Mouse (Mus musculus): ENCODE data around the gene Kcnd1.
"Not testable (repeated sequence)": the region's sequence is repeated elsewhere in the genome, so short reads cannot be mapped to it uniquely, and the experiment has no call there.

Kcnd1 gene

DNA sequence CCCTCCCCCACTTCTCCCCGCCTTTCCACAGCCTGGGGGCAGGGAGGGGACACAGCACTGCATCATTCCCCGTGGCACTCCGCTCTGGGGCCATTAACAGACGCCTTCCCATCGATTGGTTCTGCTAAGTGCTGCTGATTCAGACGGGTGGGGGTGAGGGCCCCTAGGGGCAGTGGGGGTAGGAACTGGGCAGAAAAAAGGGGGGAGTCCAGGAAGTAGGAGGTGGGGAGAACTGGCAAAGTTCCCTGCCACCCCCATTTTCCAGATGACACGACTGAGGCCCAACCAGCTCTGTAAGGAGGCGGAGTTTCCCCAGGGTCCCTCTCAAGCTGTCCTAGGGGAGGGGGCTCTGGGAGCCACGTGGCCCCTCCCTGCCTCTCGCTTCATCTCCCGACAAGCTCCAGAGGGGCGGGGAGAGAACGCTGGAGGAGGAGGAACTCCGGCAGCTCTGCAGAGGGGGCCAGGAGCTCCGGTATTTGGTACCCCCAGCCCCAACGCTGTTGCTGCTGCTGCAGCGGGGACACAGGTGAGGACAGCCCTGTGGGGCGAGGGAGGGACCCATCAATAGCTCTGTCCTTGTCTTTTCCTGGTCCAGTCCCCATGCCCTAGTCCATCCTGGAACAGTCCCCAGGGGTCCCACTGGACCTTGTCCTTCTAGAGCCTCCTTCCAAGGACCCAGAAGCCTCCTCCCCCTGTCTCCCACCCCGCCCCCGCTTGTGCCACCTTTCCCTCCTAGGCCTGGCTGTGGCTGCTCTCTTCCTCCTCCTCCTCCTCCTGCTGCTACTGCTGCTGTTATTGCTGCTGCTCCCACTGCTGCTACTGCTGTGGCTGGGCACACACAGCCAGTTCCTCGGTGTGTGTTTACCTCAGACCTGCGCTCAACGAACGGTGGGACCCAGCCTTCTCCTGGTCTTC, at the start of gene Kcnd1:
TSS of gene Kcnd1 (plus strand) at position 425 of the 915 bp plus-strand sequence.
- peak; percentile 19 for DNase-seq (ENCODE audit: low spot score)

DNA sequence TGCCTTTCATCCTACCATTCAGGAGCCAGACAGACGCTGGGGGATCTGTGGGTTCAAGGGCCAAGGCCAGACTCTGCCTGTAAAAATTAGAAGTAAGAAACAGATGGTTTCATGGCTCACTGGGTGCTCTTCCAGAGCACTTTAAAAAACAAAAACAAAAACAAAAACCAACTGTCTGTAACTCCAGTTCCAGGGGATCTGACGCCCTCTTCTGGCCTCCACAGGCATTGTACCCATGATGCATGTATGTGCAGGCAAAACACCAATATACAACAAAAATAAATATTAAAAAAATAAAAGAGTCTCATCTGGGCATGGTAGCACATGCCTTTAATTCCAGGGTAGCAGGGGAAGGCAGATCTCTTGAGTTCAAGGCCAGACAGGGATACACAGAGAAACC, 49.3 kb upstream of the Kcnd1 start:
- DNase-seq (ENCODE audit: low spot score) = no peak

DNA sequence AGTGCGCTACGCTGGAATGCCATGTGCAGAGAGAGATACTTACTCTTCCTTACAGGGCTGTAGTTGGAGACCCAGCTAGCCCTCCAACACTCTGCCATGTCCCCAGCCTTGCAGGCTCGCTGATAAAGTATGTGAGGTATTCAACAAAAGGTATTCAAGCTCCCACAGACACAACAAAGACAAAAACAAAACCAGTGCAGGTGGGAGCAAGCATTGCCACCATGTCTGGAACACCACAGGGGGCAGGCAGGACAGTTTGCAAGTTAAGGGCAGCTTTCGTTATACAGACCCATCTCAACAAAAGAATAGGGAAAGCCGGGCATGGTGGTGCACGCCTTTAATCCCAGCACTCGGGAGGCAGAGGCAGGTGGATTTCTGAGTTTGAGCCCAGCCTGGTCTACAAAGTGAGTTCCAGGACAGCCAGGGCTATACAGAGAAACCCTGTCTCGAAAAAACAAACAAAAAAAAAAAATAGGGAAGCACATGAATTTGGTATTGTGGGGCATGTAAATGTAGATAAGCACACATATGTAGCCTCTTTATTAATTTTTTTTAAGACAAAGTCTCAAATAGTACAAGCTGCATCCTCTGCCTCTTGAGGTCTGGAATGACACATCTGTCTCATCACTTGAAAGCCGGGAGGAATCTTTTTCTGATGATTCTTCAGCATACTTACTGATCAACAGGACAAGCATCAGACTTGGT, 46.4 kb upstream of the Kcnd1 start:
- no peak for DNase-seq (ENCODE audit: low spot score)

DNA sequence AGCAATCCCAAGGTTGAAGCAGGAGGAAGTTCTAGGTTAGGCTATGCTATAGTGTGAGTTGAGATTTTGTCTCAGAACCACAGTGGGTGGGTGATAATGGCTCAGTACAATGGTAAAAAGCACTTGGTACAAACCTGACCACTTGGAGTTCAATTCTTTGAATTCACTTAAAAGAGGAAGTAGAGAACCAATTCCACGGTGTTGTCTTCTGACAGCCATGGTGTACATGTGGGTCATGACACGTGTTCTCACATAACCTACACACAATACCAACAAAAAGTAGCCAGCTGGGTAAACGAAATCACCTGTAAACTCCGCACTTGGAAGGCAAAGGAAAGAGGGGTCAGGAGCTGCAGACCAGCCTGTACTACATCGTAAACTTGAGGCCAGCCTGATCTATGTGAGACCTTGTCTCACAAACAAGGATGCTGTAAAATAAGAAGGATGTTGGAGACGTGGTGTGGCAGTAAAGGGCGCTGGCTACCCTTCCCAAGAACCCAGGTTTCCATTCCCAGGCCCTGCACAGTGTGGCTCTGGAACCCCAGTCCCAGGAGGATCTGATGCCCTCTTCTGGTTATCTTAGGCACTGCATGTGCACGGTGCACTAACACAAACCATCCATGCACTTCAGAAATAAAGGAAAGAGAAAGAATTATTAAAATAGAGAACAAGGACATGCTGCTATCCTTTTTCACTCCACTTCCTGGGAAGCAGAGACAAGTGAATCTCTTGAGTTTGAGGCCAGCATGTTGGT, 45.6 kb upstream of the Kcnd1 start:
- peak; percentile 73 for DNase-seq (ENCODE audit: low spot score)

DNA sequence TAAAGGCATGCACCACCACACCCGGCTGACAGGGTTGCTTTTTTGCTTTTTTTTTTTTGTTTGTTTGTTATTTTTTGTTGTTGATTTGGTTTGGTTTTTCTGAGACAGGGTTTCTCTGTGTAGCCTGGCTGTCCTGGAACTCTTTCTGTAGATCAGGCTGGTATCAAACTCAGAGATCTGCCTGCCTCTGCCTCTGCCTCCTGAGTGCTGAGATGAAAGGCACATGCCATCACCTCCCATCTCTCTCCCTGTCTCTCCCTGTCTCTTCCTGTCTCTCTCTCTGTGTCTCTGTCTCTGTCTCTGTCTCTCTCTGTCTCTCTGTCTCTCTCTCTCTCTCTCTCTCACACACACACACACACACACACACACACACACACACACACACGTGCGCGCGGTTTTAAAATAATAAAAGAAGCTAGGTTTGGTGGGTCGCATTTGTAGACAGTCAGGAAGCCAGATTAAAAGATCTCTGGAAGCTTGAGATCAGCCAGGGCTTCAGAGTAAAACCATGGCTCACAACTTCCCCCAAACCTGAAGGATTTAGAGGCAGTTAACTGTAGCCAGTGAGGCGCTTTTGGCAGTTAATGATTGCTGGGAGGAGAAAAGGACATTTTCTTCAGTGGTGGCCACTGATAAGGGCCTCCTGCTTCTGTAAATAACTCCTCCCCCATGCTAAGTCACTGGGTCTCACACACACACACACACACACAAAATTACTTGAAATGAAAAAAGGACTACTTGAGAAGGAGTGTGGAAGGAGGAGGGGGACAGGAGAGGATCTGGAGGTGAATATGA, 43.4 kb upstream of the Kcnd1 start:
- no peak for DNase-seq (ENCODE audit: low spot score)

DNA sequence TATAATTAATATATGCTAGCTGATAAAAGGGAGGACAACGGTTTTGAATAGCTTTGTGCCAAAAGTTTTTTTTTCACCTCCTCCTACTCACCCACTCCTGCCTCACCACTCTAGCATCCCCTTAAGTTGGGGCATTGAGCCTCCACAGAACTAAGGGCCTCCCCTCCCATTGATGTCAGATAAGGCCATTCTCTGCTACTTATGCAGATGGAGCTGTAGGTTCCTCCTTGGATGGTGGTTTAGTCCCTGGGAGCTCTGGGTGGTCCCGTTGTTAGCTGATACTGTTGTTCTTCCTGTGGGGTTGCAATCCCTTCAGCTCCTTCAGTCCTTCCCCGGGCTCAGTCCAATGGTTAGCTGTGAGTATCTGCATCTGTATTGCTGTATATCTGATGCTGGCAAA, 42.8 kb upstream of the Kcnd1 start:
- DNase-seq (ENCODE audit: low spot score) = no peak

DNA sequence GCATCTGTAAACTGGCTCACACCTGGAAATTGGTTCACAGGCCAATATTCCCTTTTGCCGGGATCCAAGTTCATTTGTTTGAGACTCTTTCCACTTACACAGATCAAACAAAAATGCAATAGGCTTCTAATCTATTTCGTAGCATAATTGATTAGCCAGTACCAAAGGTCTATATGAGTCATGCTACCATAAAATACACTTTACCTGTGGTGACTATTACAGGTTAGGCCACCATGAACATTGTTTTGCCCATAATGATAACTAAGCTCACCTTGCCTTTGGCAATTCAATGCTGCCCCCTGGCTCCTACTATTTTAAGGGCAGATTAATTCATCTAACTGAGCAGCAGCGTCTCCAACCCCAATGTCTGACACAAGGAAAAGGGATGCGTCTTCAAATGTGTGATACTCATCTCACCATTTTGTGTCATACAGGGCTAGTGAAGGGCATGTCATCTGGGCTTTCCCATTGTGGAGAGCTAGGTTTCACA, 39.4 kb upstream of the Kcnd1 start:
- no peak for DNase-seq (ENCODE audit: low spot score)

DNA sequence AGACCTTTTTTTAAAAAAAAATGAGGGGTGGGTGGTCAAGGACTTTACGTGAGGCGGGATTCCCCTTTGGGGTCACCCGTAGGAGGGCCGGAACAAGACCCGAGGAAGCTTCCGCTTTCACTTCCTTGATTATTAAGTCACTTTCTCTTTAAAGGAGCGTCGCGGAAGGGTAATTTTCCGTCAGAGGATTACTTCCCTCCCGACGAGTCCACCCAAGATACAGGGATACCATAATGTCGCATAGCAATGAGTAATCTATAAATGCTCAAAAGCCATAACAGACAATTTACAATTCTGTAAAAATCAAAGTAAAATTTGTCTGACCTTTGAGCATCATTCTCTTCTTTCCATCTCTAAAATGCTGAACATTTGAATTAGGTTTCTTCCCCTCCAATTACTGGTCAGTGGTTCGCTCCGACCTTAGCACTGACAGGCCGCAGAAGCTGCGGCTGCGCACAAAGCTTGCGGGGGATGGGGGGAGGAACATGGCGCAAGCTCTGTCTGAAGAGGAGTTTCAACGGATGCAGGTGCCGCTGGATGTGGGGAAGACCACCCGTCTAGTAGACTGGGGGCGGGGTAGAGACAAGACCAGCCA, 32.5 kb upstream of the Kcnd1 start, which contains the start of gene Gripap1:
TSS of gene Gripap1 (plus strand) at position 224 of the 595 bp plus-strand sequence.
- peak; percentile 87 for DNase-seq (ENCODE audit: low spot score)

DNA sequence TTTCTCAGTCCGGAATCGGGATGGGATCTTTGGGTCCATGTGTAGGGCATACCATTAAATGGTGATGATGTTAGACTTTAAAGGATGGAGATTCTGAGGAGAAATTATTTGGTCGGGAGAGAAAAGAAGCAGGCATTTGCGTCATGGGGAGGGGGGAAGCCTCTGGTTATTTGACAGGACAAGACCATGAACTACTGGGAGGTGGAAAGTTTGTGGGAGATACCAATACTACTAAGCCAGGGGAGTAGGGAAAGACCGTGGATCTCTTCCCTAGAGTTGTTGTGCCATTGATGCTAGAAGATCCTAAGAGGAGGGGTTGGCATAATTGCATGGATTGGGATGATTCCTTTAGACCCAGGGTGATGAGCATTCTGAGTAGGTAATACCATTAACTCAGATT, 31.8 kb upstream of the Kcnd1 start:
- DNase-seq (ENCODE audit: low spot score) = peak; percentile 1

DNA sequence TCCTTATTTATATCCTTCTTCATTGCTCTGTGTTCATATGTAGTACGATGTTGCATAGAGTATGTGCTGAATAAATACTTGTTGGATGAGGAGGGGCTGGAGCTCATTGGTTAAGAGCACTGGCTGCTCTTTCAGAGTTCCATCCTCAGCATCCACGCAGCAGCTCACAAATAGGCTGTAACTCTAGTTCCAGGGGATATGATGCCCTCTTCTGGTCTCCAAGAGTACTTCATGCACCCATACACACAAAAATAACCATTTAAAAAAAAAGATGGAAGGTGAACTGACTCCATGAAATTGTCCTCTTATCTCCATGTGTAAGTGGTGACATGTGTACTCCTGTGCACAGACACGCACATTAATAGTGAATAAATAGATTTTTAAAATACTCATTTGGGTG, 28.7 kb upstream of the Kcnd1 start:
- DNase-seq (ENCODE audit: low spot score) = peak; percentile 41

DNA sequence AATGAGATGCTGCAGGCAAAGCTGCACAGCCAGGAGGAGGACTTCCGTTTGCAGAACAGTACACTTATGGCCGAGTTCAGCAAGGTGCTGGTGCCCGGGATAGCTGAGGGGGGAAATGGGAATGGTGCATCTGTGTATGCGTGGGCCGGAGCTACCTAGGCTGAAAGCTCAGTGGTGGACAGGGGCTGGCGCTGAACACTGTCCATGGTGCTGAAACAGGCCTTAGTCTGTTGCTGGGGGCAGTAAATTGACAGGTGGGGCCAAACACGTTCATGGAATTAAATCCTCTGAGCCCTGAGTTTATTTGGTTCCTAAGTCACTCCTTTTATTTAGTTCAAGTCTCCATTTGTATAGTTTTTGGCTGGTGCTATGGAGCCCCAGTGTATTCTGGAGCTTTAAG, 27.1 kb upstream of the Kcnd1 start:
- peak; percentile 58 for DNase-seq (ENCODE audit: low spot score)

DNA sequence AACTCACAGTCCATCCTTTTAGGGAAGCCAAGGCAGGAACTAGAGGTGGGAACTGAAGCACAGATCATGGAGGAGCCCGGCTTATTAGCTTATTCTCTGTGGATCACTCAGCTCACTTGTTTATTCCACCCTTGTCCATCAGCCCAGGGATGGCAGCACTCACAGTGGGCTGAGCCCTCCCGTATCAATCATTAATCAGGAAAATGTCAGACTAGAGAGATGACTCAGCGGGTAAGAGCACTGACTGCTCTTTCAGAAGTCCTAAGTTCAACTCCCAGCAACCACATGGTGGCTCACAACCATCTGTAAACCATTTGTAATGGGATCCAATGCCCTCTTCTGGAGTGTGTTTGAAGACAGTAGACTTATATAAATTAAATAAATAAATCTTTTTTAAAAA, 24.8 kb upstream of the Kcnd1 start:
- no peak for DNase-seq (ENCODE audit: low spot score)

DNA sequence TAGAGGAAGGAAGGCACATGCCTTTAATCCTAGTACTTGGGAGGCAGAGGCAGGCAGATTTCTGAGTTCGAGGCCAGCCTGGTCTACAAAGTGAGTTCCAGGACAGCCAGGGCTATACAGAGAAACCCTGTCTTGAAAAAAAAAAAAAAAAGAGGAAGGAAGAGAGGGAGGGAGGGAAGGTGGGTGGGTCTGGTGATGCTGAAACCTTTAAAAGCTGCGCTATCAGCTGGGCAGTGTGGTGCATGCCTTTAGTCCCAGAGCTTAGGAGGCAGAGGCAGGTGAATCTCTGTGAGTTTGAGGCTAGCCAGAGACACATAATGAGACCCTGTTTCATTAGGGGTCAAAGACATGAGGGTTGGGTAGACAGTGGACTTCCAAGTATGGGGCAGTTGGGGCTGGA, 19.9 kb upstream of the Kcnd1 start:
- not testable (repeated sequence) for DNase-seq (ENCODE audit: low spot score)

DNA sequence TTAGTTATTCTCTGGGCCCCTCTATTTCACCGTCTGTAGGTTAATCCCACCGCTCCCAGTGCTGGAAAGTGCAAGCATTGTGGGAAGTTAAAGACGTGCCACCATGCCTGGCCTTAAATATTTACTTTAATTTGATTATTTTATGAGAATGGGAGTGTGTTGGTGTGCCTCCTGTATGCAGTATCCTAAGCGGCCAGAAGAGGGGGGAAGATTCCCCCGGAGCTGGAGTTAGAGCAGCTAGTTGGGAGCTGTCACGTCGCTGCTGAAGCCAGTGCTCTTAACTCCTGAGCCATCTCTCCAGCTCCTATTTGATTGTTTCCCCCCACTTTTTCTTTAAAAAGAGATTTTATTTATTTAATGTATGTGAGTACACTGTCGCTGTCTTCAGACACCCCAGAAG, 7.1 kb upstream of the Kcnd1 start:
- DNase-seq (ENCODE audit: low spot score) = peak; percentile 18

DNA sequence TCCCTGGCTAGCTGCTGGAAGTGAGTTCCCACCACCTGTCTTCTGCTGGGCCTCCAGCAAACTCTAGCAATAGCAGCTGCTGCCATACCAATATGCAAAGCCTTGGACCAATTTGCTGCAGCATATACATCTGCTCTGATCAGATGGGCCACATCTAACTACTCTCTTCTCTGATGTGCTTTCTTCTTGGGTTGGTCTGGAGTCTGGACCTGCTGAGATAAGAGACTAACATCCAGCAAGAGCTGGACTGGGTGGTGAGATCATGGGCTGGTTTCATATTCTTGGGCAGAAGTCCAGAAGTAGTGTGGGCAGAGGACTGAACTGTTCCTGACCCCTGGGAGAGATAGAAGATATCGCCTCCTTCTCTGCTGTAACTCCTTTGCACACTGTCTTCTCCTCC, 15.1 kb downstream of the Kcnd1 start:
- no peak for DNase-seq (ENCODE audit: low spot score)

DNA sequence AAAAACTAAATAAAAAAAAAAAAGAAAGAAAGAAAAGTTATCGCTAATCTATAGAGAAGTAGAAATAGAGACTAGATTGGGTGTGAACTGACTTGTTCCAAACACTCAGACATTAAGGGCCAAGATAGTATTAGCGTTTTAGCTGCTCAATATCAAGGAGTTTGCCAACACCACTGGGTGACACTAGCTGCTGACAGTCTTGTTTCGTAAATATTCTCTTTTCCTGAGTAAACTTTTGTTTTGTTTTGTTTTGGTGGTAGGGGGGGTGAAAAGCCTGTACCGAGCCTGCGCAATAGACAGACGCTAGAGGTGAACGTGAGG, 18.7 kb downstream of the Kcnd1 start:
- no peak for DNase-seq (ENCODE audit: low spot score)

DNA sequence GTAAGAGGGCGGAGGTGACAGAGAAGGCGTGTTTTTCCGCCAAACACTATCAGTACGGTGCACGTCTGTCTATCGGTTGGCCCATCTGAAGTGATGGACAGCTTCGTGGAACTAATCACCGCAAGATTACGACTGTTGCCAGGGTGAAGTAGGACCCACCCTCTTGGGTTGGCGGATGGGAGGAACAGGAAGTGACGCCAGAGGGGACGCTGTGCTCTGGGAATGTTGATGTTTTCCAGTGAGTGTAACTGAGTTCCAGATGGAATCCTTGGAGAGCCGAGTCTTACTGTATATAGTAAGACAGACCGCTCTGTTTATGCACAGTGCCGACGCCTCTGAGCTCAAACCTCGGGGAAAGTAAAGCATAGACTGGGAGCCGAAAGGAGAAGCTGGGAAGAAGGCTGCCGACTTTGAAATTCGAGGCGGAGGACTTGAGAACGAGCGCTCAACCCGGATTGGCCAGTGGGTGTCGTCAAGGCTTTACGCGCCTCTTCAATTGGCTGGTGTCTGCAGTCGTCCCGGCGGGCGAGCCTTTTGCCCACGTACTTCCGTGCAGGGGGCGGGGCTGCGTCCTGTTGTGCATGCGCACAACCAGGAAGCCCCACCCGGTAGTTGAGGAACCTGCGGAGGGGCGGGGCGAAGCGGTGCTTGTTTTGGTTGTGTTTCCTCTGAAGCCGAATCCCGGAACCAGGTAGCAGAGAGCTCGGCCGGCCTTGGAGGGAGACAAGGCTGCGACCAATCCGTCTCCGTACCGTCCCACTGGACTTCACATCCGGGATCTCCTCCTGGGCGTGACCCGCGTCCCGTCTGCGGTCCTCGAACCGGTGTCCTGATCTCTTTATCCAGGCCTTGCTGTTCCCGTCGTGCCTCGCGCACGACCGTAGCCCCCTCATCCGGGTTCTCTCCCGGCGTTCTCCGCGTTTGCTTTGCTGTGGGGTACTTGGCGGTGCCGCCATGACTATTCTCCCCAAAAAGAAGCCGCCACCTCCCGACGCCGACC, 19.4 kb downstream of the Kcnd1 start, which contains the start of gene Otud5:
TSS of gene Otud5 (plus strand) at position 202 of the 1,000 bp plus-strand sequence.
- DNase-seq (ENCODE audit: low spot score) = peak; percentile 94

DNA sequence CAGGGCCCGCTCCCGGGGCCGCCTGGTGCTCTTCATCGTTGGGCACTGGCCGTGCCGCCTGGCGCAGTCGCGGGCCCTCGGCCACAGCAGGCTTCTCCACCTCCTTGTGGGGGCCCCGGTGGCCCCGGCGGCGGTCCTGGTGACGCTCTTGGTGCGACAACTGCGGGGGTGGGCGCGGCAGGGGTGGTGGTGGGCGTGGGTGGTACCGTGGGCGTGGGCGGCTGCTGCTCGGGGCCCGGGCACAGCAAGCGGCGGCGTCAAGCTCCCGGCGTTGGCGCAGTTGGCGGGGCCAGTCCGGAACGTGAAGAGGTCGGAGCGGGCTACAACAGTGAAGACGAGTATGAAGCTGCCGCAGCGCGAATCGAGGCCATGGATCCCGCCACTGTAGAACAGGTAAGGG, 20.2 kb downstream of the Kcnd1 start:
- DNase-seq (ENCODE audit: low spot score) = no peak

DNA sequence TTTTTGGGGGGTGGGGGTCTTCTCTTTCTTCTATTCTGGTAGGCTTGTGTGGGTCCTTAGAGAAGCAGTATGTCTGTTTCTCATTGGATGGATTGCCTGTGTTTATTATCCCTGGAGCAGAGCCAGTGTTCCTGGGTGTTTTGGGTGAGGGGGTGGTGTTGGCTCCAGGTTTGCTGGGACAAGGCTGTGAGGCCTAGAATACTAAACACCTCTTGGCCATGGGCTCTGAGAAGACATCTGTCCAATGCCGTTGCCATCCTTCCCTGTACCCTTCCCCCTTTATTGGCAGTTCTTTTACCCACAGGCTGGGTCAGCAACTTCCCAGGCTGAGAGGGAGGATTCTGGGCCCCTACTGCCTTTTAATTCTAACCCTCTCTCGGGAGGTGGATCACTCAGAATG, 25.8 kb downstream of the Kcnd1 start:
- no peak for DNase-seq (ENCODE audit: low spot score)

DNA sequence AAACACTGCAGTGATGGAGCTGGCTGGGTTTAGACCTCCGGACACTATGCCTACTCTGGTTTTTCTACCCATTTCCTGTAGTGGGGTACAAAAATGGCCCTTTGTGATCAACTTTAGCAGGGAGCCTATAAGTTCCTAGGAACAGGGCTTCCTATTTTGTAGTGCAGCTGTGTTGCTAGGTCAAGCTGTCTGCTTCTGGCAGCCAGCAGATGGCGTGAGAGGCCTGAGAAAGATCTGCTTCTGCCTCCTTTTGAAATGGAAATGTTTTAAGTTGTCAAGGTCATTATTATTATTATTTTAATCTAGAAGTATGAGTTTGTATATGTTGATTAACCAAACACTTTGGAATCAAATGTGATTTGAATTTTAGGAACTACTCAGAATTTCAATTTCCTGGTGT, 32.5 kb downstream of the Kcnd1 start:
- DNase-seq (ENCODE audit: low spot score) = peak; percentile 38
